ENCODE assay signal across 8 mouse cellular contexts in the genomic region with DNA sequence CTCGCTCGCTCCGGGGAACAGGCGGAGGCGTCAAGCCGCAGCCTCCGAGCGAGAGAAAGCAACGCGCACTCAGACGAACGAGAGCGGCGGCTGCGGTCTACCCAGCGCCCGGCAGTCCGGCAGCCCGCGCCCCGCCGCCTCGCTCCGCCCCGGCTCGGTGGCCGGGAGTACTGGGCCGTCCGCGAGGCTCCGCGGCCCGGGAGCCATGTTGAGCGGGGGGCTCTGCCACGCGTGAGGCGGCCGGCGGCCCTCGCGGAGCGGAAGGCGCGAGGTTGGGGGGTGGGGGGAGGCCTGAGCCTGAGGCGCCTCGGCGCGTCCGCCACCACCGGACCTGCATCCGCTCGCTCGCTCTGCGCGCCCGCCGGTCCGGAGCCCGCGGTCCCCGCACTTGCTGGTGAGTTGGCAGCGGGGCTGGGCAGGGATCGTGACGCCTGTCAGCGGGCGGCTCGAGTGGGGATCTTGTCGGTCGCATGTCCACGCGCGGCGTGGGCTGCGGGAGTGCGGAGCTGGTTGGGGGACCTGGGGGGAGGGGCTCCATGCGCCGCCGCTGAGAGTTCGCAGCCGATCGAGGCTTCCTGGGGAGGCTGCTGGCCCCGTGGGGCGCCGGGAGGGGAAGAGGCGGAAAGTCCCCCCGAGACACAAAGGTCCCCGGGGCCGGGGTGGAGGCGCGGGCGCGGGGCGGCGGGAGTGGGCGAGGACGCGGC. TPM values are rescaled to one million over a fixed set of nuclear protein-coding genes. Genes with fewer than 3 reads are reported as not detected.
A peak's percentile ranks its signal among the peaks of the same experiment; 100 is the strongest.
DNase-seq lines count a peak whose midpoint lies in the region; ATAC-seq and TF ChIP-seq lines count a peak whose summit lies in the region.

A gene (plus strand): TSS at position 69 of the 704 bp plus-strand sequence.

- WGBS in forebrain, embryonic 13.5 days, result under 1% methylated on average over 72 of the region's 97 CpGs
- WGBS in heart, postnatal 0 days, result under 1% methylated on average over 76 of the region's 97 CpGs
- 2% methylated on average over 70 of the region's 97 CpGs for WGBS in liver, postnatal 0 days (ENCODE audit: insufficient replicate concordance)
- WGBS in neural tube, embryonic 13.5 days, result under 1% methylated on average over 95 of the region's 97 CpGs

- TF ChIP-seq EP300 in heart, postnatal 0 days (IDR thresholded peaks at IDR 0.05; ENCODE audit: low read depth), result no peak
- TF ChIP-seq EP300 in liver, postnatal 0 days (IDR thresholded peaks at IDR 0.05; ENCODE audit: low read depth), result no peak

- no peaks in the 10 kb centered on the region for H3K36me3 ChIP-seq in forebrain, embryonic 13.5 days (ENCODE audit: poor library complexity, severe bottlenecking)
- H3K36me3 ChIP-seq in heart, postnatal 0 days (replicated peaks; ENCODE audit: control insufficient read depth, insufficient read depth, low read length), result no peaks in the 10 kb centered on the region
- no peaks in the 10 kb centered on the region for H3K36me3 ChIP-seq in liver, postnatal 0 days (replicated peaks; ENCODE audit: insufficient read depth, low read length)
- no peaks in the 10 kb centered on the region for H3K36me3 ChIP-seq in neural tube, embryonic 13.5 days

- peaks cover 31% of the 10 kb centered on the region for H3K4me1 ChIP-seq in forebrain, embryonic 13.5 days
- H3K4me1 ChIP-seq in heart, postnatal 0 days (ENCODE audit: control insufficient read depth, insufficient read depth), result peaks cover 16% of the 10 kb centered on the region
- H3K4me1 ChIP-seq in liver, postnatal 0 days (ENCODE audit: insufficient read depth), result peaks cover 33% of the 10 kb centered on the region
- H3K4me1 ChIP-seq in neural tube, embryonic 13.5 days (replicated peaks), result peaks cover 34% of the 10 kb centered on the region

- peak within 1 kb of the TSS; percentile 100 for H3K27ac ChIP-seq in forebrain, embryonic 13.5 days
- peak within 1 kb of the TSS; percentile 100 for H3K27ac ChIP-seq in heart, postnatal 0 days (ENCODE audit: low read depth)
- H3K27ac ChIP-seq in liver, postnatal 0 days (ENCODE audit: low read depth), result peak within 1 kb of the TSS; percentile 95
- H3K27ac ChIP-seq in neural tube, embryonic 13.5 days (replicated peaks), result peak within 1 kb of the TSS; percentile 100

- peak; percentile 77 to 79 for DNase-seq in B cell, adult 2 months
- DNase-seq in brain, embryonic 18.5 days (ENCODE audit: low read depth, low spot score), result peak; percentile 36
- no peak for DNase-seq in heart, postnatal 0 days (ENCODE audit: low spot score)
- peak; percentile 50 to 80 for DNase-seq in kidney, postnatal 36 days
- DNase-seq in liver, postnatal 0 days, result peak; percentile 77
- peak; percentile 71 for DNase-seq in testis, postnatal 14 days (ENCODE audit: low spot score)

- H3K9ac ChIP-seq in forebrain, embryonic 13.5 days, result peak within 1 kb of the TSS; percentile 98
- peak within 1 kb of the TSS; percentile 99 for H3K9ac ChIP-seq in heart, postnatal 0 days (replicated peaks; ENCODE audit: low read depth, low read length)
- H3K9ac ChIP-seq in liver, postnatal 0 days (replicated peaks), result peak within 1 kb of the TSS; percentile 99
- H3K9ac ChIP-seq in neural tube, embryonic 13.5 days, result peak within 1 kb of the TSS; percentile 99

- no peaks in the 10 kb centered on the region for H3K27me3 ChIP-seq in forebrain, embryonic 13.5 days
- no peaks in the 10 kb centered on the region for H3K27me3 ChIP-seq in heart, postnatal 0 days (ENCODE audit: control insufficient read depth, insufficient read depth, low read length)
- H3K27me3 ChIP-seq in liver, postnatal 0 days (ENCODE audit: insufficient read depth, low read length), result no peaks in the 10 kb centered on the region
- no peaks in the 10 kb centered on the region for H3K27me3 ChIP-seq in neural tube, embryonic 13.5 days

- no peak for TF ChIP-seq CTCF in heart, postnatal 0 days (IDR thresholded peaks at IDR 0.05; ENCODE audit: low read depth)
- TF ChIP-seq CTCF in liver, postnatal 0 days (IDR thresholded peaks at IDR 0.05; ENCODE audit: low read depth), result no peak

- H3K9me3 ChIP-seq in forebrain, embryonic 13.5 days (replicated peaks), result no peaks in the 10 kb centered on the region
- no peaks in the 10 kb centered on the region for H3K9me3 ChIP-seq in heart, postnatal 0 days (replicated peaks; ENCODE audit: control insufficient read depth, low read length)
- no peaks in the 10 kb centered on the region for H3K9me3 ChIP-seq in liver, postnatal 0 days (ENCODE audit: low read length)
- H3K9me3 ChIP-seq in neural tube, embryonic 13.5 days, result no peaks in the 10 kb centered on the region

- peak within 1 kb of the TSS; percentile 95 for H3K4me3 ChIP-seq in forebrain, embryonic 13.5 days
- H3K4me3 ChIP-seq in heart, postnatal 0 days (ENCODE audit: low read depth, low read length), result peak within 1 kb of the TSS; percentile 99
- peak within 1 kb of the TSS; percentile 99 for H3K4me3 ChIP-seq in liver, postnatal 0 days (ENCODE audit: low read depth, low read length)
- H3K4me3 ChIP-seq in neural tube, embryonic 13.5 days, result peak within 1 kb of the TSS; percentile 95

- H3K4me2 ChIP-seq in forebrain, embryonic 13.5 days, result peak within 1 kb of the TSS; percentile 69
- peak within 1 kb of the TSS; percentile 74 for H3K4me2 ChIP-seq in heart, postnatal 0 days (ENCODE audit: low read depth, low read length)
- H3K4me2 ChIP-seq in liver, postnatal 0 days (ENCODE audit: low read depth, low read length), result peak within 1 kb of the TSS; percentile 82
- H3K4me2 ChIP-seq in neural tube, embryonic 13.5 days, result peak within 1 kb of the TSS; percentile 63

- ATAC-seq in forebrain, embryonic 13.5 days, result peak; percentile 83
- peak; percentile 66 for ATAC-seq in heart, postnatal 0 days (ENCODE audit: insufficient read depth, low read depth)
- peak; percentile 73 for ATAC-seq in liver, postnatal 0 days
- ATAC-seq in neural tube, embryonic 13.5 days (ENCODE audit: low read depth), result peak; percentile 81

RNA-seq across cellular contexts. Expression of the gene that starts here (rescaled TPM):
- 36.9 and 39.3 TPM in 2 replicates for polyA plus RNA-seq in forebrain, embryonic 13.5 days (2015; fragmentation: Nextera tagmentation; extraction: Ambion mirVana)
- total RNA-seq in heart, postnatal 0 days (2014; rRNA removed; ENCODE audit: low replicate concordance), result 40.2 and 41.2 TPM in 2 replicates
- polyA plus RNA-seq in heart, postnatal 0 days (2015; fragmentation: Nextera tagmentation; extraction: Ambion mirVana), result 11.9 and 12.3 TPM in 2 replicates
- polyA plus RNA-seq in liver, postnatal 0 days (2015; fragmentation: Nextera tagmentation; extraction: Ambion mirVana), result 7.4 and 8.4 TPM in 2 replicates
- 42.3 and 44.4 TPM in 2 replicates for polyA plus RNA-seq in neural tube, embryonic 13.5 days (2015; fragmentation: Nextera tagmentation; extraction: Ambion mirVana)
